Mouse (Mus musculus): Measurements from ENCODE around the gene Lfng.

GRCm38 (mm10) chr5:140599939-140600338 lies 7.2 kb upstream of the Lfng start:
- TF ChIP-seq CTCF (IDR thresholded peaks at IDR 0.05; ENCODE audit: low read depth, low read length) (no peak), EP300 (IDR thresholded peaks at IDR 0.05; ENCODE audit: insufficient read depth, low read depth, low read length) (no peak)

Measured in ES-Bruce4 (cell line).